Mouse (Mus musculus): ENCODE results near the gene Gm10647. TPM values are rescaled to one million over a fixed set of nuclear protein-coding genes. Genes with fewer than 3 reads are reported as not detected.

Gm10647 gene
- total RNA-seq, 2 experiments from 2014 or later = 0.32 to 0.61 TPM

GRCm38 (mm10) chr9:66834318-66835096 lies 37.7 kb downstream of the Gm10647 start, which contains the start of gene Aph1c:
TSS of gene Aph1c (minus strand) at chr9:66834726.
- peak; percentile 98 to 99 for DNase-seq (ENCODE audit: extremely low spot score in 1 of 2, low spot score in 2 of 2)
- intact Hi-C loops (cut with DNase I) = no loop called here

- no peak for DNase-seq (ENCODE audit: extremely low spot score in 1 of 2, low spot score in 2 of 2)
- intact Hi-C loops (cut with DNase I) = no loop called here
Observed at GRCm38 (mm10) chr9:66835097-66835480, 38.2 kb downstream of the Gm10647 start.

- no peak for DNase-seq (ENCODE audit: extremely low spot score in 1 of 2, low spot score in 2 of 2)
- intact Hi-C loops (cut with DNase I) = loop anchor here (5.0 kb wide), 1 partner anchor 90 kb away; no protein-coding TSS in a partner anchor
Observed at GRCm38 (mm10) chr9:66846822-66847221, 50.0 kb downstream of the Gm10647 start.

Other genes with a start within 250 kb of the Gm10647 start
- 10 to 100 TPM; 29.5 to 37.2 TPM for gene Usp3, start 203.9 kb upstream of the Gm10647 start, total RNA-seq (2021)
- 1 to 10 TPM; 1.8 to 3.0 TPM for gene Car12, start 83.4 kb upstream of the Gm10647 start, total RNA-seq (2021)
- gene Aph1b, start 1.5 kb upstream of the Gm10647 start, total RNA-seq (2021) = 10 to 100 TPM; 19.9 to 23.4 TPM
- 1 to 10 TPM; 4.7 to 6.2 TPM for gene Aph1c, start 37.7 kb downstream of the Gm10647 start, total RNA-seq (2021)
- gene Rab8b, start 122.6 kb downstream of the Gm10647 start, total RNA-seq (2021) = 10 to 100 TPM; 21.8 TPM
- 10 to 100 TPM; 41.6 to 49.4 TPM for gene Rps27l, start 149.0 kb downstream of the Gm10647 start, total RNA-seq (2021)
- gene Lactb, start 178.4 kb downstream of the Gm10647 start, total RNA-seq (2021) = 10 to 100 TPM; 17.5 to 18.6 TPM

Data from left cerebral cortex, postnatal 10 days (tissue).